Mouse (Mus musculus) CD4-positive, CD25-positive, alpha-beta regulatory T cell, adult 4 months (primary cell): ENCODE data around the gene Hdac5. TPM values are rescaled to one million over a fixed set of nuclear protein-coding genes. Genes with fewer than 3 reads are reported as not detected.

Experiments used
- ATAC-seq: one replicate; pipeline ENCODE4 v1.8.0; 2017
- polyA plus RNA-seq, 2 experiments: library from polyadenylated mRNA; unstranded; fragments of 100-300 nt; shearing (Covaris generic); gene quantifications; one replicate each; pipeline ENCODE4 v1.2.1; 2017

Gene Hdac5
- polyA plus RNA-seq, 2 experiments from 2014 or later: 6.5 to 12.3 TPM

- no peak for ATAC-seq
Observed at GRCm38 (mm10) chr11:102236022-102236421, 6.1 kb upstream of the Hdac5 start.

GRCm38 (mm10) chr11:102229331-102229953, 524 bp downstream of the Hdac5 start:
- ATAC-seq: peak; percentile 32

DNA sequence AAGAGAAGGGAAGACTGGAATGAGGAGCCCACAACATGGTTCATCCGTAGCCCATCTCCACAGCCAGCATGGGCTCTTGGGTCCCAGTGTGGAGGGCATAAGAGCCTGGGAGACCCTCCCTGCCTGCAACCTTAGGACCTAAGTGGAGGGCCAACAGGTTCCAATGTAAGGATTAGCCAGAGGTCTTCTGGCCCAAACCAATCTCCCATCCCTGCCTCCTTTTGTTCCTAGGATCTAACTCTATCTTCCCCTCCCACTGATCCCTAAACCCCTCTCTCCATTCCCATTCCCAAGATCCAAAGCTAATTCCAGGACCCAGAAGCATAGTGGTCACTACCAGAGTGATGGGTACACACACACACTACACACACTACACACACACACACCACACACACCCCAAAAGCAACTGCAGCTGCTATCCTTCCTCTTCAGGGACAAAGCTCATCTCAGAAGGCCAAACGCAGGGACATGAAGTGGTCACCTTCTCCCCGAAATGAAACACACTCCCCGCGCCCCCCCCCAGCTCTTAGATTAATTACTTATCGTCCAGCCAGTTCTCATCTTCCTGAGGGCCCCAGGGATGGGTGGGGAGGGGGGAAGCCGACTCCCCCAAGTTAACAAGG, 1.2 kb downstream of the Hdac5 start:
- ATAC-seq: no peak

- no peak for ATAC-seq
Observed at GRCm38 (mm10) chr11:102228191-102228545, 1.8 kb downstream of the Hdac5 start.

GRCm38 (mm10) chr11:102227270-102228190, 2.4 kb downstream of the Hdac5 start:
- no peak for ATAC-seq

DNA sequence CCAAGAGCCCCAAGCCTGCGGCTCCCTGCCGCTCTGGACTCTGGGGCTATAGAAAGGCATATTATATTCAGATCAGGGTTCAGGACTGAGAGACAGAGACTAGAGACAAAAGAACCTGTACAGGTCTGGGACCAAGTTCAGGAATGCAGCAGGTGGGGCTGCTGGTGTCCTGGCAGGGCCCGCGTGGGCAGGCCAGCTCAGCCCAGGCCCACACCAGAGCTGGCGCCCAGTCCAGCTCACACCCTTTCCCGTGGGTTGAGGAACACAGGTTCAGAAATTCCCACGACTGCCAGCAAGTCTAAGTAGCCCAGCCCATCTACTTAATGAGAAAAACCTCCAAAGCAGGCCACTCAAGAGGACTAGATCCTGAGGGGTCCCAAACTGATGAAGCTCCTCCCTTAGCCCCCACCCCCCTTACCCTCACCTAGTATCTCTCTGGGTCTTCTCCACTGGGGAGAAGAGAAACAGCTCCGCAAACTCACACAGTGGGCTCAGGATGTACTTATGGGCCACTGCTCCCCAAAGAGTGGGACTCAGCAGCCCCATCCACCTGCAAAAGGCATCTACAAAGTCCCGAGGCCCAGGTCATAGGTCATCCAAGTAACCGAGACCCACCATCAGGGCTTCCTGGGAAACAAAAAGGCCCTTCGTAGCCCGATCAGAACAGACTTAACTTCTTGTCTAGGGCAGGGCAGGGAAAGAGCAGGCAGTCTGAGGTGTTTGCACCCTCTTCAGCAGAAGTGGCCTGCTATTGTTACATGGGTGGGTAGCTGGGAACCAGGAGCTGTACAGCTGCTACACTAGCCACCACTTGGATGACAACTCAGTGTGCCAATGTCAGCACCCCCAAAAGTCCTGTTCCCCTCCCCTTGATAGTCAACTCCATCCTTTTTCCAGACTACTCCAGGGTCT, 3.6 kb downstream of the Hdac5 start:
- ATAC-seq: no peak

- no peak for ATAC-seq
Observed at GRCm38 (mm10) chr11:102225221-102225620, 4.7 kb downstream of the Hdac5 start.

DNA sequence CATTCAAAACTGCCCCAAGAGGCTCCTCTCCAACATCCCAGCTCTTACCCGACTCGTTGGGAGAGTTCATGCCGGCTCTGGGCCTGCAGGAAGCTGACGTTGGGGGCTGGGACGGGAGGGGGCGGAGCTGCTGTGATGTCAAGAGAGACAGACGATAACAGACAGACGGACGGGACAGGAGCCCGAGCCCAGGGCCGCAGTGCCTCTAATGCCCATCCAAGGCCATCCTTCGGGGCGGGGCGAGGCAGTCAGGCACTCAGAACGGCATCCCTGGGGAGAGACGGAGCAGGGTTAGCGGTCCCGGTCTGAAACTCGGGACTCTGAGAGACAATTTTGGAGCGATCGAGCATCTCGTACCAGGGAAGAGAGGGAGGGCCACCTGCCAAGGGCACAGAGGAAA, 5.3 kb downstream of the Hdac5 start:
- no peak for ATAC-seq

- ATAC-seq: peak; percentile 47
Observed at GRCm38 (mm10) chr11:102223166-102223565, 6.8 kb downstream of the Hdac5 start.

DNA sequence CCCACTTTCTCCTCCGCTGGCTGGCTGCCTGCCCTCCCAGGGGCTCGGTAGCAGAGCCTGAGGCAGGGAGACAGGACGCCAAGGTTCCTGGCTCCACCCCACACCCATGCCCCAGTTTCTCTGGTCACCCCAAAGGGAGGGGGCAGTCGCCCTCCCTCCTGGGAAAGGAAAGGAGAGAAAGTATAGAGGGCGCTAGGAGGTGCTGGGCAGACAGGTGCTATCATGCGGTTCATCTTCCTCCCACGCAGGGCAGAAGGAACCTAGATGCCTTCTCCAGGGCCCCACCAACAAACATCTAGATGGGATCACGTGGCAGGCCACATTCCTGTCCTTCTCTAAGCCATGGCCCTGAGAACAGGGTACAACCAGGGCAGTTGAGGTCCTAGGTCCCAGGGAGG, 8.0 kb downstream of the Hdac5 start:
- no peak for ATAC-seq

DNA sequence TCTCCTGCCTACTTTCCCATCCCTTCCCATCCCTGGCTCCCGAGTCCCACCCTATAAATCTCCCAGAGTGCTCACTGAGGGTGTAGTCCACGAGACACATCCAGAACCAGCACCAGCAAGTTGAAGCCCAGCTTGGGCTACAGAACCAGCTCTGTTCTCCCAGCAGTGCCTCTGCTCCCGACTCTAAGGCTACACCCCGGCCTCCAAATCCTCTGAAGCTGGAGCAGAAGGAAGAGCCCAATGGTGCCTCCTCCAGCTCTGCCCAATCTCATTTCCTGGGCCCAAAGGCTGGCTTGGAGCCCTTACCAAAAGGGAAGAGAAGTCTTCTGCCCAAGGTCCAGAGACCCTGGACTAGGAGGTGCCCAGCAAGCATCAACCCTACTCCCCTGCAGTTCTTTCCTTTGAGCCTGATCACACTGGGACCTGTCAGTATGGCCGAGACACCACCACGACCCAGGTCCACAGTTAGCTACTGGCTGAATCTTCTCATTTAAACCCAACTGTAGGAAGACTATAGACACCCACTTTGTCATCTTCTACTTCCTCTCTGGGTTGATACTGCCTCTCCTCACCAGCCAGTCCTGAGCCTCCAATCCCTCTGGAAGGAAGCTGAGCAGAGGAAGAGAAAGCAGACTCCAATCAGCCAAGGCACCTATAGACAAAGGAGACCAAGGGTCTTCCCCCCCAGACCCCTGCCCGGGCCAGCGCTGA, 8.6 kb downstream of the Hdac5 start:
- ATAC-seq: no peak

GRCm38 (mm10) chr11:102220451-102220850, 9.5 kb downstream of the Hdac5 start:
- ATAC-seq: no peak

DNA sequence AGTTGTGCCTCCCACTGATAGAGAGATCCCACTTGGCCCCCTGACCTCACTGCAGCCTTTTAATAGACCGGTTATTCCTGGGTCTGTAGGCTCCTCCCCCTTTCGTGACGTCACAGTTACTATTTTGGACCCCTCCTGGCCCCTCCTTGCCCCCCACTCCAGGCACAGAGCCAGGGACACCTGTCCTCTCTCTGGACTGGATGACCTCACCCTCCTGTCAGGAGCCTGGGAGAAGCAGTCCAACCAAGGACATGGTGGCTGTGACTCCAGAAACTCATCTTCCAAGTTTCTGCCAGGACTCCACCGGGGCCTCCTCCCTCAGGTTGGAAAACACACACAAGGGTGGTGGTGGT, 10.0 kb downstream of the Hdac5 start:
- no peak for ATAC-seq

DNA sequence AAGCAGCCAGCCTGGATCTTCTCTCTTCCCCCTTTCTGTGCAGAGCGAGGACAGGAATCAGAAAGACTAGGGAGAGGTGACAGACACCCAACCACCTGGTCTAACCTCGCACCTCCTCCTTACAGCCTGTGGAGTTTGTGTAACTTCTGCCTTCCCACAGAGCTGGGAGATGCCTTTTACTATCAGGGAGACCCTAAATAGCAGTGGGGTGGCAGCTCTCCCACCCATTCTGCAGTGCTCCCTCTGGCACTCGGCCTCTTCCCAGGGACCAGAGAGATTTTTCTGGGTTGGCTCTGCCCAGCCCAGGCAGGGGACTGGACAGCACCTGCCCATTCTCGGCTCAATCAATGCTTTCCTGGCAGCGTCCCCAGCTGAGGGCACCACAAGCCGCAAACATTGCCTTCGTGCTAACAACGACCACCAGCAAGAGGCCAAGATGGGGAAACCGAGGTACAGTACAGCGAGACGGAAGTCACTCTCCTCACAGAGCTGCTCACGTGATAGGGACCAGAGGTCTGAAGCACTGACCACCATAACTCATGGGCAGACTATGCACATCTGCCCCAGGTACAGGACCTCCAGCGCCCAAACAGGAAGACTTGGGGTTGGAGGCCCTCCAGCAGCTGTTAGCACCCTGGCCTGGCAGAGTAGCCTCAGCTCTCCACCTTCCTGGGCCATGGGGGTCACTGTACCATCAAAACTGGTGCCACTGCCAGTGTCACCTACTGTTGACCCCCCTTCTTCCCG, 10.5 kb downstream of the Hdac5 start:
- no peak for ATAC-seq

DNA sequence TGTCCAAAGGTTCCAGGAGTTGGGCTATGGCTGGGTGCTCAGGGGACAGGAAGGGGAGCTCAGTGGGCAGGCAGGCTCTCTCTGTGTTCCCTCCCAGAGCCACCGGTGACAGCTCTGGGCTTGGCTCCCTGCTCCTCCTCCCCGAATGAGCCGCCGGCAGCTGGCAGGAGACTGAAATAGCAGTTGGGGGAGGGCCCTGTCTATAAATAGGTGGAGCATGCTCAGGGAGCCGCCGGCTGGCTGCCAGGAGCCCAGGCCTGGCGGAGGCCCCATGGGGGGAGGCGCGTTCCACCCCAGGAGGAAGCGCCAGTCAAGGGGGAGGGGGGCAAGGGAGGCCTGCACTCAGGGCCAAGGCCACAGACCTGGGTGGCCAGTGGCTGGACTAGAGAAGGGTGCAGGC, 11.2 kb downstream of the Hdac5 start:
- peak; percentile 90 for ATAC-seq

GRCm38 (mm10) chr11:102217876-102218430, 12.0 kb downstream of the Hdac5 start:
- no peak for ATAC-seq

GRCm38 (mm10) chr11:102217396-102217795, 12.6 kb downstream of the Hdac5 start:
- ATAC-seq: no peak

- ATAC-seq: no peak
Observed at GRCm38 (mm10) chr11:102216886-102217240, 13.1 kb downstream of the Hdac5 start.

GRCm38 (mm10) chr11:102216056-102216885, 13.7 kb downstream of the Hdac5 start:
- ATAC-seq: no peak

- no peak for ATAC-seq
Observed at GRCm38 (mm10) chr11:102215511-102215910, 14.5 kb downstream of the Hdac5 start.
